Mouse (Mus musculus): Measurements from ENCODE around the gene Ube2c.

DNA sequence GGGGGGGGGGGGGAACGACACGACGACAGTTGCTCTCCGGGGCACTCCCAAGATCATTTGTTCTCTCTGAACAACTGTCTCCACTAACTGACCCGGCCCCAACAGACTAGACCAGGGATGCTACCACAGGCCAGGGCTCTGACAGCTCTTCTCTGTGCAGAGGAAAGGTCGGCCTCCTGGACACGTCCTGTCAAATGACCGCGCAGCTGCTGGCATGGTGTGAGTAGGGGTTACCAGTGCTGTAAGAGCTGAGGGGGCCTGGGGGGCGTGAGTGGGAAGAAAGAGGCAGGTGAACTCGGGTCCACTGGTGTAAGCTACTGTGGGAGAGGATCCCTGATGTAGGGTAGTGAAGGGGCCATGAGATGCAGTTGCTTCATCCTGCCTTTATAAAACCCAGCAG, 11.9 kb upstream of the Ube2c start:
- no peak for TF ChIP-seq EP300 (optimal IDR thresholded peaks at IDR 0.05)
- TF ChIP-seq CTCF (IDR thresholded peaks at IDR 0.05; ENCODE audit: low read depth): no peak

All from stomach, postnatal 0 days (tissue).